Mouse (Mus musculus): Measurements from ENCODE around the gene Rcc2. TPM values are rescaled to one million over a fixed set of nuclear protein-coding genes. Genes with fewer than 3 reads are reported as not detected.

The Rcc2 gene
- polyA plus RNA-seq, 1 experiment from 2014 or later = 30.7 TPM

- ATAC-seq (ENCODE audit: low read depth) = 0 out of 2 replicates have a peak, but pooled peaks have one; percentile 6
- Histone ChIP-seq H3K4me3 (peak overlapping the region; percentile 96), H3K9ac (peak overlapping the region; percentile 98), H3K4me1 (replicated peaks) (peaks cover 80% of the 10 kb centered on the region), H3K36me3 (peaks cover 39% of the 10 kb centered on the region), H3K9me3 (no peaks in the 10 kb centered on the region), H3K27me3 (peaks cover 20% of the 10 kb centered on the region), H3K4me2 (peak overlapping the region; percentile 92), H3K27ac (replicated peaks) (peak overlapping the region; percentile 98)
- WGBS = 7% methylated on average over 8 of the region's 8 CpGs
Measured at GRCm38 (mm10) chr4:140703636-140704035, 3.3 kb downstream of the Rcc2 start.

GRCm38 (mm10) chr4:140704166-140704565 lies 3.8 kb downstream of the Rcc2 start:
- WGBS = 34% methylated on average over 4 of the region's 4 CpGs
- peak overlapping the region; percentile 98 for H3K27ac ChIP-seq (replicated peaks)

GRCm38 (mm10) chr4:140707615-140708014 lies 7.3 kb downstream of the Rcc2 start:
- 84% methylated on average over 4 of the region's 4 CpGs for WGBS
- Histone ChIP-seq H3K4me1 (replicated peaks) (peaks cover 85% of the 10 kb centered on the region), H3K4me2 (no peak overlapping the region), H3K9me3 (no peaks in the 10 kb centered on the region), H3K4me3 (no peak overlapping the region), H3K9ac (peak overlapping the region; percentile 52; the same call in 1 of the 2 replicates), H3K27ac (replicated peaks) (0 out of 2 replicates have a peak overlapping the region, but pooled peaks have one; percentile 13), H3K27me3 (no peaks in the 10 kb centered on the region), H3K36me3 (peaks cover 78% of the 10 kb centered on the region)
- no peak for ATAC-seq (ENCODE audit: low read depth)

More at GRCm38 (mm10) chr4:140704166-140704565, 3.8 kb downstream of the Rcc2 start:
- peaks cover 44% of the 10 kb centered on the region for H3K36me3 ChIP-seq
- ATAC-seq (ENCODE audit: low read depth) = no peak
- peaks cover 83% of the 10 kb centered on the region for H3K4me1 ChIP-seq (replicated peaks)
- H3K27me3 ChIP-seq = peaks cover 15% of the 10 kb centered on the region
- no peaks in the 10 kb centered on the region for H3K9me3 ChIP-seq
- H3K4me3 ChIP-seq = peak overlapping the region; percentile 96
- peak overlapping the region; percentile 92 for H3K4me2 ChIP-seq
- peak overlapping the region; percentile 98 for H3K9ac ChIP-seq

DNA sequence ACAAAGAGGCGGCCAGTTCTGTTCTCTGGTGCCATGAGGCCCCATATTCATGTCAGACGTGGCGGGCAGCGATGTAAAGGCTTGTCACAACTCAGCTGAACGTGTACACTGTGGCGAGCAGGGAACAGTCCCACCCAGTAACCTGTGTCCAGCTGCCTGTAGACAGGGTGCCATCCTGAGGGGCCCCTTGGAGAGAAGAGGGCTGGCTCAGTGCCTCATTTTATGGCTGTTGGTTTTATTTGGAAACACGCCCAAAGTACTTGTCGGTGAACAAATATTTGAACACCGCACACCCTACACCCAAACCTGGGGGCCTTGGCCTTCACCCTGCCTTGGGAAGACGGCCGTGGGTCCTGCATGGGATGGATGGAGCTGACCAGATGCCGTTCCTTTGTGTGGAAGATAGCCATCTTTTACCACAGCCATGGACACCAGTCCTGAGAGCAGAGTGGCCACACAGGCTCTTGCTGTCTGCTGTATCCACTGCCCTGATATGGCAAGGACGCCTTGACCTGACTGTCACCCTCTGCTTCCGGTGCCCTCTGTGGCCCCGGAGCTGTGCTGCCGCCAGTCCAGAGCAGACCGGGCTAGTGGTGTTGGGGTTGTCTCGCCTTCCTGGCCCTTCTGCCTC lies 8.1 kb downstream of the Rcc2 start:
- Histone ChIP-seq H3K36me3 (peaks cover 86% of the 10 kb centered on the region), H3K9ac (peak overlapping the region; percentile 52; the same call in 1 of the 2 replicates), H3K4me3 (no peak overlapping the region), H3K27me3 (no peaks in the 10 kb centered on the region), H3K9me3 (no peaks in the 10 kb centered on the region), H3K27ac (replicated peaks) (peak overlapping the region; percentile 50), H3K4me1 (replicated peaks) (peaks cover 87% of the 10 kb centered on the region), H3K4me2 (no peak overlapping the region)
- no peak for ATAC-seq (ENCODE audit: low read depth)
- 81% methylated on average over 18 of the region's 18 CpGs for WGBS

GRCm38 (mm10) chr4:140709111-140709510 lies 8.8 kb downstream of the Rcc2 start:
- peaks cover 92% of the 10 kb centered on the region for H3K36me3 ChIP-seq
- H3K4me1 ChIP-seq (replicated peaks) = peaks cover 86% of the 10 kb centered on the region
- ATAC-seq (ENCODE audit: low read depth) = no peak
- H3K27ac ChIP-seq (replicated peaks) = peak overlapping the region; percentile 50
- H3K9me3 ChIP-seq = no peaks in the 10 kb centered on the region
- H3K4me3 ChIP-seq = no peak overlapping the region
- no peaks in the 10 kb centered on the region for H3K27me3 ChIP-seq
- H3K9ac ChIP-seq = peak overlapping the region; percentile 13; the same call in 1 of the 2 replicates
- WGBS = 76% methylated on average over 7 of the region's 7 CpGs
- no peak overlapping the region for H3K4me2 ChIP-seq

DNA sequence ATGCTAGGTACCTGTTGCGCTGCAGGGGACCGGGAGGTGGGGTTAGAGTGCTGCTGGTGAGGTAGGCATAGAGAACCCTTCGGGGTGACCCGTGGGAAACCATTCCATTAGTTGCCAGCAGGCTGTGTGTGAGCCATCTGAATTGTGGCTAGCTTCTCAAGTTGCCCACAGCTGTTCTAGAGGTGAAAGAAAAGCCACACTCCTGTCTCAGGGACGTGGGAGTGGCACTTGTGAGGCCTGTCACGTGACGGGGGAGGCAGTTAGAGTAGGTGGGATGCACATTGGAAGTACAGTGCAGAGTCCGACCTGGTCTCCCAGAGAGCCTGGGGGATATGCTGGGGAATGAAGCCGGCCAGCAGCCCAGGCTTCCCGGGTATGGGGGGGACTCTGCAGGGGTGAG lies 9.3 kb downstream of the Rcc2 start:
- peaks cover 94% of the 10 kb centered on the region for H3K36me3 ChIP-seq
- 0 out of 2 replicates have a peak overlapping the region, but pooled peaks have one; percentile 23 for H3K27ac ChIP-seq (replicated peaks)
- H3K9ac ChIP-seq = no peak overlapping the region
- no peak for ATAC-seq (ENCODE audit: low read depth)
- no peak overlapping the region for H3K4me3 ChIP-seq
- no peak overlapping the region for H3K4me2 ChIP-seq
- H3K4me1 ChIP-seq (replicated peaks) = peaks cover 86% of the 10 kb centered on the region
- no peaks in the 10 kb centered on the region for H3K27me3 ChIP-seq
- whole genome bisulfite sequencing = 84% methylated on average over 10 of the region's 10 CpGs
- H3K9me3 ChIP-seq = no peaks in the 10 kb centered on the region

DNA sequence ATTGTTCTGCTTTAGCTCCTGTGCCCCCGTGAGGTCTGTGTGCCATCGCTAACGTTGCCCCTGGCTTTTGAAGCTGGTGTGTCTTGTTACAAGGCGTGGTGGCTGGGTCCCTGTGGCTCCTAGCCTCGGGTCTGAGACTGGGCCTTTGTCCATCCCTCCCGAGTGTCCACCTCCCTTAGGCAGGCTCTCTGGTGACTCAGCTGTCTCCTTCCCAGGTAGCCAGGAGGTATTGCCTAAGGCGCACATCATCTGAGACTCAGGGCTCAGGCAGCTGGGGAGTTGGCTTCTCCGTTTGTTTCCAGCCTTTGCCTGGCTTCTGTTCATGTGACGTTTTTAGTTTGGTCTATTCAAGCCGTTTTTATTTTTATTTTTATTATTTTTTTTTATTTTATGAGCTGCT lies 10.4 kb downstream of the Rcc2 start:
- H3K4me1 ChIP-seq (replicated peaks) = peaks cover 75% of the 10 kb centered on the region
- H3K4me3 ChIP-seq = no peak overlapping the region
- H3K4me2 ChIP-seq = no peak overlapping the region
- H3K9ac ChIP-seq = no peak overlapping the region
- no peaks in the 10 kb centered on the region for H3K27me3 ChIP-seq
- no peaks in the 10 kb centered on the region for H3K9me3 ChIP-seq
- H3K27ac ChIP-seq (replicated peaks) = no peak overlapping the region
- WGBS = 76% methylated on average over 10 of the region's 10 CpGs
- no peak for ATAC-seq (ENCODE audit: low read depth)
- H3K36me3 ChIP-seq = peaks cover 93% of the 10 kb centered on the region

DNA sequence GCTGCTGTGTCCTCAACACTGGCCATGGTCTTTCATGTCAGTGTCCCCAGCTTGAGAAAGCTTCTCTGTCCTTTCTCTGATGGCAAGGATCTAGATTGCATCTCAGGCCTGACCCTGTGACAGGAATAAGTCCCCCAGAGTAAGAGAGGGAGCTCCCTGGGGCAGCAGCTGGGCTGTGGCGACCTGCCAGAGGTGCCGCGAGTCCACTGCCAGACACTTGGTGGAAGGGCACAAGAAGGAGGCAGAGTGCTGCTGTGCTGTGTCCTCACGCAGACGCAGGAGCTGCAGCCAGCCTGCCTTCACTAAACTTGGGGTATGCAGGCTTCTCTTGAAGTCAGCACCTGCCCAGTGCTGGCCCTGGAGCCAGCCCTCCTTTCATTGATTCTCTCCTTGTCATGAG lies 11.0 kb downstream of the Rcc2 start:
- WGBS = 87% methylated on average over 5 of the region's 5 CpGs
- no peak for ATAC-seq (ENCODE audit: low read depth)
- no peaks in the 10 kb centered on the region for H3K9me3 ChIP-seq
- no peak overlapping the region for H3K4me3 ChIP-seq
- H3K27ac ChIP-seq (replicated peaks) = no peak overlapping the region
- no peak overlapping the region for H3K4me2 ChIP-seq
- H3K27me3 ChIP-seq = no peaks in the 10 kb centered on the region
- no peak overlapping the region for H3K9ac ChIP-seq
- H3K36me3 ChIP-seq = peaks cover 93% of the 10 kb centered on the region
- H3K4me1 ChIP-seq (replicated peaks) = peaks cover 69% of the 10 kb centered on the region

DNA sequence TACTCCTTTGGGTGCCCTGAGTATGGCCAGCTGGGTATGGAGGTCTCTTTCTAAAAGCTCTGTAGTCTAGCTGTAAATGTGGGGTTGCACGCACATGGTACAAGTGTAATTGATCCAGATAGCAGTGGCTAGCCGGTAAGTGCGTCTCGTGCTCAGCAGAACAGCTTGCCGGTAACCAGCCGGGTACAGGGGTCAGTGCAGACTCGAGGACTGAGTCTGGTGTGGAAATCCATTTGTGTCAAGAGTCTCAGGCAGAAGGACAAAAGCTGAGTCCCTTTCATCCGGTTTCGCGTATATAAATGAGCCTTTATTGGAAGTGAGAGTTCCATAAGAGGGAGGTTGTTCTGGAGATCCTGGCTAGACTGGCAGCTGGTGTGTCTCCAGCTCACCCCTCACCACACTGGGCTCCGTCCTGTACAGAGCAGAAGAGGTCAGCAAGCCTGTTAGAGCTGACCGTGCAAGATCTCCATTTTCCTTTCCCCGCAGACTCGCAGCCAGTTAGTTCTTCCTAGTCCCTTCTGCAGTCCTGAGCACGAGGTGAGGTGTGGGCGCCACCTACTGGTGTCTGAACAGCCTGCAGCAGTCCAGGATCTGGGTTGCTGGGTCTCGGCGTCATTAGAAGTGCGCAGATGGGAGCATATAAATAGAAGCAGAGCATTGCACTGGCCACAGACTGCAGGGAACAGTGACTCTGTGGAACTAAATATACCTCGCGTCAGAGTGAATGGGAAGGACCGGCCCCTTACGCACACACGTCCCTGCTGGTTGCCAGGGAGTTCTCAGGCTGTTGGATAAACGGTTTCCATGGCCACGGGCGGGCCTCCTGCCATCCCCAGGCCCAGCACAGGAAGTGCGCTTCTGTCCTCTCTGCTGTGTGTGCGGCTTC lies 13.4 kb downstream of the Rcc2 start:
- no peaks in the 10 kb centered on the region for H3K9me3 ChIP-seq
- no peaks in the 10 kb centered on the region for H3K27me3 ChIP-seq
- peaks cover 95% of the 10 kb centered on the region for H3K36me3 ChIP-seq
- peak overlapping the region; percentile 72 for H3K27ac ChIP-seq (replicated peaks)
- no peak overlapping the region for H3K4me2 ChIP-seq
- H3K4me1 ChIP-seq (replicated peaks) = peaks cover 46% of the 10 kb centered on the region
- no peak overlapping the region for H3K4me3 ChIP-seq
- H3K9ac ChIP-seq = peak overlapping the region; percentile 41; the same call in 1 of the 2 replicates
- ATAC-seq (ENCODE audit: low read depth) = peak; percentile 91
- WGBS = 32% methylated on average over 29 of the region's 29 CpGs

GRCm38 (mm10) chr4:140714586-140714985 lies 14.2 kb downstream of the Rcc2 start:
- no peak overlapping the region for H3K4me2 ChIP-seq
- ATAC-seq (ENCODE audit: low read depth) = no peak; the same call in 1 of the 2 replicates
- no peak overlapping the region for H3K4me3 ChIP-seq
- H3K36me3 ChIP-seq = peaks cover 95% of the 10 kb centered on the region
- H3K9me3 ChIP-seq = no peaks in the 10 kb centered on the region
- no peaks in the 10 kb centered on the region for H3K27me3 ChIP-seq
- H3K4me1 ChIP-seq (replicated peaks) = peaks cover 37% of the 10 kb centered on the region
- H3K27ac ChIP-seq (replicated peaks) = peak overlapping the region; percentile 72
- WGBS = 85% methylated on average over 5 of the region's 5 CpGs
- H3K9ac ChIP-seq = no peak overlapping the region

DNA sequence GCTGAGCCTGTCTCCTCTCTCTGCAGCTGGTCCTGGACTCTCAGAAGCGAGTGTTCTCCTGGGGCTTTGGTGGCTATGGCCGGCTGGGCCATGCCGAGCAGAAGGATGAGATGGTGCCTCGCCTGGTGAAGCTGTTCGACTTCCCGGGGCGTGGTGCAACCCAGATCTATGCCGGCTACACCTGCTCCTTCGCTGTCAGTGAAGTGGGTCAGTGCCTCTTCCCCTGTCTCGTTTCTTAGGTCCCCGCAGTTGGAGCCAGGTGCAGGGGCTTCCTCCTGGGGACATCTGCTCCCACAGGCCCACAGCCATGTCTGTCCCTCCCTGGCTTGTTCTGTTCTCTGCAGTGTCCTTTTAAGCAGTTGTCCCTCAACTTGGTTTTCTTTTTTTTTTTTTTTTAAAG lies 16.7 kb downstream of the Rcc2 start:
- no peak overlapping the region for H3K4me3 ChIP-seq
- WGBS = 93% methylated on average over 11 of the region's 11 CpGs
- no peaks in the 10 kb centered on the region for H3K9me3 ChIP-seq
- peaks cover 95% of the 10 kb centered on the region for H3K36me3 ChIP-seq
- no peak overlapping the region for H3K9ac ChIP-seq
- peaks cover 26% of the 10 kb centered on the region for H3K4me1 ChIP-seq (replicated peaks)
- H3K27me3 ChIP-seq = no peaks in the 10 kb centered on the region
- H3K4me2 ChIP-seq = no peak overlapping the region
- H3K27ac ChIP-seq (replicated peaks) = no peak overlapping the region
- ATAC-seq (ENCODE audit: low read depth) = no peak

DNA sequence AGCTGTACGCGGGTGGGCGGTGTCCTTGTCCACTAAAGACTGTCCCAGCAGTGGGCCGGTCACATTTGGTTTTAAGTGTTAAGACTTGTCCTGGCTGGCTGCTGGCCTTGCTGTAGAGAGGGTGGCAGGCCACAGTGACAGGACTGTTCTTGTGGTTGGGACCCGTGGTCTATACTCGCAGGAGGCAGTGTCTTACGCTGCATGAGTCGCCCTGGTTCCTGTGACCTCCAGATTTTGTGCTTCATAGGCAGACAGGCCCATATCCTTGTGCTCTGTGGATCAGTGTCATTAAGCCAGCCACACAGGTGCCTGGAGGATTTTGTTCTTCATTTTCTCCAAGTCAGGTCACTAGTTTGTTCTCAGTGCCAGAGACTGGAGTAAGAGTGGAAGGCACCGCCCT lies 18.1 kb downstream of the Rcc2 start:
- peaks cover 12% of the 10 kb centered on the region for H3K4me1 ChIP-seq (replicated peaks)
- no peaks in the 10 kb centered on the region for H3K9me3 ChIP-seq
- 97% methylated on average over 9 of the region's 9 CpGs for WGBS
- no peak overlapping the region for H3K9ac ChIP-seq
- H3K27me3 ChIP-seq = no peaks in the 10 kb centered on the region
- no peak overlapping the region for H3K27ac ChIP-seq (replicated peaks)
- no peak overlapping the region for H3K4me2 ChIP-seq
- H3K36me3 ChIP-seq = peaks cover 94% of the 10 kb centered on the region
- H3K4me3 ChIP-seq = no peak overlapping the region
- no peak for ATAC-seq (ENCODE audit: low read depth)
